Mouse (Mus musculus) spleen, adult 18-20 months (tissue): ENCODE data around the gene Nckap5.

ENCODE experiments used
- DNase-seq, 2 experiments: peaks; one replicate each; pipeline ENCODE4 v3.0.0; 2022; ENCODE audit warnings: mixed read lengths in 2 of 2

The Nckap5 gene

GRCm38 (mm10) chr1:125974649-125975048 lies 856.0 kb downstream of the Nckap5 start:
- no peak for DNase-seq

GRCm38 (mm10) chr1:125971933-125972332 lies 858.7 kb downstream of the Nckap5 start:
- DNase-seq, result no peak

- DNase-seq, result no peak
Measured at GRCm38 (mm10) chr1:125967671-125968070, 862.9 kb downstream of the Nckap5 start.

- no peak for DNase-seq
Measured at GRCm38 (mm10) chr1:125951026-125951425, 879.6 kb downstream of the Nckap5 start.

- no peak for DNase-seq
Measured at GRCm38 (mm10) chr1:125949076-125949475, 881.5 kb downstream of the Nckap5 start.

DNA sequence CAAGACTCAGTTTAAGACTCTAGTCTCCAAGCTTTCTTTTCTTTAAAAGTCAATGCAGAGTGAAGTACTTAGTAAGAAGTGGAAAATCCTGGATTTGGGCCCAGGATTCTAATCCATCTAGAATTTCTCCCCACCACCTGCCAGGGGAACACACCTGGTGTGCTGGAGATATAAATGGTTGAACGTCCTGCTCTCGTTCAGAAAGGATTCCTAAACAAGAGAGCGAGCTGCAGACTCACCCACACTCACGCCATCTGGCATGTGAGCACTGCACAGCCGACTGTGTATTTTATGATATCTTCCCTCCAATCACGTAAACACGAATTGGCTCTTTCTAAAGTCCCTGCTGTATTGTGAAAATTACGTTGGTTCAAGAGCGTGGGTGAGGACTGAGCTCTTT lies 885.5 kb downstream of the Nckap5 start:
- no peak for DNase-seq

GRCm38 (mm10) chr1:125943305-125943704 lies 887.3 kb downstream of the Nckap5 start:
- DNase-seq, result no peak

DNA sequence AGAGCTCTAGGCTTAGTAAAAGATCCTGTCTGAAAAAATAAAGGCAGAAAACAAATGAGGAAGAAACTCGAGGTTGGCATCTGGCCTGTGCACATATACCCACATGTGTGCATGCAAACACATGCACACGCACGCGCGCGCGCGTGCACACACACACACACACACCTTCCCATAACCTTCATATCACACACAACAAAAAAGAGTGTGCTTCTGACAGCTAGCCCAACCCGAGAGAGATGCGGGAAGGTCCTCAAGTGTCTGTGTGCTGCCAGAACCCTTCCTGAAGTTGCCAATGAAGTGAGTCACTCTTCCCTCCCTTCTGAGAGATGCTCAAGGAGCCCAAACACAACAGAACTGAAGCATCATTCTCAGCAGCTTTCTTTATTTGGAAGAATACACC lies 905.1 kb downstream of the Nckap5 start:
- no peak for DNase-seq

DNA sequence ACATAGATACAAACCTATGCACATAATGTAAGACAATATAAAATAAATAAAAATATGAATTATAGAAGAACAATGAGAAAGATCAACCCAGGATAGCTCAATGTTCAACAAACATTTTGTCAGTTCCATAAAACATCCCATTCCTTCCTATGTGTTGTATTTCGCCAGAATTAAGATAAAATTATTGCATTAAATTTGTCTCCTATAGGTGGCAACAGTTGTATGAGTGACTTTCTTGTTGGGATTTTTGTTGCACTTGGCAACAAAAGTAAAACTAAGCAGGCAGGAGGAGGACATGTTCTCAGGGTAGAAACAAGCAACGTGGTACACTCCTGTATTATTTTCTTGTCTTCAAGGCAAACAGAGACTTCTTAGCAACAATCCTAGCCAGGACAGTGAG lies 907.5 kb downstream of the Nckap5 start:
- DNase-seq, result no peak

- no peak for DNase-seq
Measured at GRCm38 (mm10) chr1:125920696-125921095, 909.9 kb downstream of the Nckap5 start.

DNA sequence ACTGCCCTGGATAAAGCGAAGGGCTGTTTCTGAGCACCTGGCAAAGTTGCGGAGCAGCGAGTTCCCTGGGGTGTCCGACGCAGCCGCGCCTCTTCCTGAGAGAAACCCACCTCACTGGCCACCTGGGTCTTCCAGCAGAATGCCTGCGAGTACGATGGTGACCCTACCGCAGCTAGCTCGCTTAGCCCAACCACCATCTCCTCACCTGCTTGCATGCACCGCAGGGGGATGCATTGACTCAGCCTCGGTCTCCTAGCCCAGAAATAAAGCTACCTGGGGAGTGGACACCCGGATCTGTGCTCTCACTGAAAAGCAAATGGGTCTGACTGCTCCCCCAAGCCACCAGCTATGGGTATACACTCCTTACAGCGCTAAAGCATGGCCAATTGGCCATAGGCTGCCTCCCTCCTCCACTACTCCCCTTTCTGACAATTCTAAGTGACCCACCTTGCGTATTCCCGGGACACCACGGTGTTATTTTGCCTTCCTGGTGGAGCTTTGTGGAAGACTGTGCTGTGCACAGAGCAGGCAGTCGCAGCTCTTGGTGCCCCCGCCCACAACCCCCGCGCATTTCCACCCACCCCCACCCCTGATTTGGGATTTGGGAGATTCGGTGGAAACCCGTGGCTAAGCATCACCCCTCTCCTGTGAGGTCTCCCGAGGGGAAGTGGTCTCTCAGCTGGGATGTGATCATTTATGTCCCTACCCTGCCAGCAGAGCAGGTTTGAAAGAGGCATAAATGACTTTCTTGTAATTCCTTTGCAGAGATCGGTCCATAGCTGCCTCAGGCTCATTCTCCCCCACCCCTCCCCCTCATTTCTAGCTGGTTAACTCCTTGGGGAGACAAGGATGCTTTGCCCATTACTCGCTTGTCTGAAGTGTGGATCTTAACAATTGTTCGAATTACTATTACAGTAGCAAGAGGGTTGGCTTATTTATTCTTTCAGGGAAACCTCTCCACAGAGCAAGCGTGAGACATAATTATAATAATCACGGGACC lies 917.7 kb downstream of the Nckap5 start, which contains the start of gene Lypd1:
TSS of gene Lypd1 (minus strand) at position 501 of the 1,000 bp plus-strand sequence.
- no peak for DNase-seq

- no peak for DNase-seq
Measured at GRCm38 (mm10) chr1:125911901-125912445, 918.6 kb downstream of the Nckap5 start.

DNA sequence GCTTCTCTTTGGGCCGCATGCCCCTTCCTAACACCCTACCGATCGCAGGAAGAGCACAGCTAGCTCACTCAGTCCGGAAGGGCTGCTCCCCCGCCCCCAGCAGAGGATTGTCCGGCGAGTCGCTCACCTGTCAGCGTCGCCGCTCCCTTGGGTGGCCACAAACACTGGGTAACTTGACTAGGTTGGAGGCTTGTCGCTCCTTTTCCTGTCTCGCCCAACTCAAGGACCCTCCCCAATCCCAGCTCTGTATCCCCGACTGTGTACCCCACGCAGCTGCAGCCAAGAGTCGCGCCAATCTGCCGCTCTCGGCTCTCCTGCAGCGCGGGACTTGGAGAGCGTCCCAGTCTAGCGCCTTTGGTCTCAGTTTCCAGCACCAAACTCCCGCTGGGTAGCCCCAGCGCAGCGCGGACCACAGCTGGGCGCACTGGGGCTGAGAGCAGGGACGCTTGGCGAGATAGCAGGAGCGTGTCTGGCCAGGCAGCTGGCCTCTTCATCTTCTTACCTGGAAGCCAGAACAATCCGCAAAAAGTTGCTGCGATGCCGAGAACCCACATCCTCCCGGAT lies 919.2 kb downstream of the Nckap5 start:
- no peak for DNase-seq

DNA sequence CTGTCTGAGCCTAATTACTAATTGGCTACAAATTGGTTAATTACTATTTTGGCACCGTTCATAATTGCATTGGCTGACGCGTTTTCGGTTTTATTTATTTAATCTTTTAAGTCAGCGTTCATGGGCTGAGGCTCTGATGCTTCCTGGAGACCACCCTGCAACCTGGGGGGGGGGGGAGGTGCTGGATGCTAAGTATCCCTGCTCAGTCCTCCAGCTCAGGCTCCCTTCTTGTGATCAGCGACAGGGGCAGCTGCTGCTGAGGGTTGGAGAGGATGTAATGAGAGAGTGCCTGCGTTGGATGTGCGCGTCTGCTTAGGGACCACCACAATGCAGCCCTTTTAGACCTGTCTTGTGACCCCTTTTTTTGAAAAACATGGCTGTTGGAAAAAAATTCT lies 919.7 kb downstream of the Nckap5 start:
- DNase-seq, result no peak

GRCm38 (mm10) chr1:125910211-125910870 lies 920.3 kb downstream of the Nckap5 start:
- DNase-seq, result no peak

DNA sequence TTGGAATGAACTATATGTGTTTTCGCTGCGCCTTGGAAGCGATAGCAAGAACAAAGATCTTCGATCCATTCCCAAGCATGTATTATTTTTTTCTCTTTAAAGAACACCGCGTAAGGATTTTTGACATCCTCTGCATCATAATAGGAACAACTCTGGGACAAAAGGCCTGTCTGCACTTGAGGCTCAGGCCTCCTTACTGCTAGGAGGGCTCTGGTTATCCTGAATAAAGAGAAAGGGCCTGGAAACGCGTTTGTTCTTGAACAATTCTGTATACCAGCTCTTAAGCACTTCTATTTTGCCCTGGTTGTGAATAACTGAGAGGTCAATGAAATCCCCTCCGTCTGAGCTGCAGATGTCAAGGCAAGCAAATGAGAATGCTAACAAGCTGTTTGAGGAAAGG lies 937.4 kb downstream of the Nckap5 start:
- no peak for DNase-seq

DNA sequence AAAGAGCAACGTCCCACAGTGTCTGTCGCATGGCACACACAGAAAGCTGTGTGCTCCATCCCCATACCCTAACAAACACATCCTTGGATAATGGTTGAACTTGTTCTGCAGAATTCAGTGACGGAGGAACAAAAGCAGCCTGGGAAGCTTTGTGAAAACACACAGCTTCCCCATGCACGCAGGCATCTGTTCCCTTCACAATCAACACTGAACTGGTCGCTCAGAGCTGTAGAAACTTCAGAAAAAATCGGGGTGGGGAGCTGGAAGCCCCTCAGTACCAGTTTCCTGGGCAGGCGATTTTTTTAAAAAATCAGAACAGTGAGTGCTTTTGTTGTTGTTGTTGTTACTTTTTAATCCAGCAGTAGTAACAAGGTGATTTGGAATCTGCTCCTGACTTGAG lies 960.5 kb downstream of the Nckap5 start:
- DNase-seq, result no peak
